Mouse (Mus musculus) heart, postnatal 4 days (tissue): ENCODE measurements around the gene Tbk1. TPM values are rescaled to one million over a fixed set of nuclear protein-coding genes. Genes with fewer than 3 reads are reported as not detected.

Experiments used
- DNase-seq: peaks from one replicate; pipeline ENCODE4 v3.0.0; 2021
- microRNA-seq, 2 experiments: library from miRNA; unstranded; fragments of <30 nt; microRNA quantifications; one replicate each; pipeline ENCODE4 v1.2.0; 2021 to 2022
- total RNA-seq, 2 experiments: library from RNA; stranded (reverse); gene quantifications; 2 replicates each; pipeline ENCODE4 v1.2.3; 2021

Tbk1 gene
- total RNA-seq, 2 experiments from 2014 or later = 18.7 to 26.8 TPM

GRCm38 (mm10) chr10:121497968-121498367 lies 88.6 kb downstream of the Tbk1 start:
- DNase-seq = no peak

GRCm38 (mm10) chr10:121496616-121497015 lies 90.0 kb downstream of the Tbk1 start:
- no peak for DNase-seq

Small RNAs within 50 kb of the gene (microRNA-seq; reads per million reads assigned to microRNA genes)
- 0 reads per million in 2 experiments for gene Gm24330

Other genes with a start within 250 kb of the Tbk1 start
- gene Tbc1d30, start 235.5 kb downstream of the Tbk1 start, total RNA-seq = 1 to 10 TPM; 3.7 to 4.9 TPM
- 10 to 100 TPM; 66.2 to 66.9 TPM for gene Gns, start 221.7 kb downstream of the Tbk1 start, total RNA-seq
- gene Rassf3, start 110.4 kb downstream of the Tbk1 start, total RNA-seq = 10 to 100 TPM; 82.2 to 85.0 TPM
- gene Xpot, start 39.5 kb upstream of the Tbk1 start, total RNA-seq = 10 to 100 TPM; 32.3 to 38.0 TPM
- gene D930020B18Rik, start 54.8 kb upstream of the Tbk1 start, total RNA-seq = not detected
- 1 to 10 TPM; 2.7 to 2.9 TPM for gene BC048403, start 153.2 kb upstream of the Tbk1 start, total RNA-seq